Mouse (Mus musculus) lung, postnatal 0 days (tissue): ENCODE measurements around the gene Pde1a. TPM values are rescaled to one million over a fixed set of nuclear protein-coding genes. Genes with fewer than 3 reads are reported as not detected.

Experiments
- ATAC-seq: fragments of 200-750 bp; cut with Nextera tagmentation; 2 replicates; pipeline ENCODE4 v1.8.0; 2017; ENCODE audit warnings: moderate library complexity
- DNase-seq: peaks from one replicate; pipeline ENCODE4 v3.0.0-alpha.2; 2016; ENCODE audit warnings: low spot score
- H3K27ac ChIP-seq: fragments of 300-500 bp; sonication (generic); 2 replicates; pipeline ENCODE4 v1.5.1; 2014; ENCODE audit warnings: antibody characterized with exemption, mild to moderate bottlenecking, low read length, mixed read lengths
- H3K27me3 ChIP-seq: fragments of 300-500 bp; sonication (generic); replicated peaks from 2 replicates; pipeline ENCODE4 v1.6.1; 2014; ENCODE audit warnings: low read length, mixed read lengths; ENCODE audit not compliant: insufficient read depth
- H3K36me3 ChIP-seq: fragments of 300-500 bp; sonication (generic); 2 replicates; pipeline ENCODE4 v1.6.1; 2014; ENCODE audit warnings: low read length, mixed read lengths; ENCODE audit not compliant: insufficient read depth
- H3K4me1 ChIP-seq: fragments of 300-500 bp; sonication (generic); 2 replicates; pipeline ENCODE4 v1.6.1; 2014; ENCODE audit warnings: antibody characterized with exemption, low read depth, low read length, mixed read lengths; ENCODE audit not compliant: insufficient read depth
- H3K4me2 ChIP-seq: fragments of 300-500 bp; sonication (generic); replicated peaks from 2 replicates; pipeline ENCODE4 v1.6.1; 2014; ENCODE audit warnings: low read depth, mild to moderate bottlenecking, low read length, moderate library complexity, mixed read lengths
- H3K4me3 ChIP-seq: fragments of 300-500 bp; sonication (generic); 2 replicates; pipeline ENCODE4 v1.5.1; 2014; ENCODE audit warnings: low read depth, low read length
- H3K9ac ChIP-seq: fragments of 300-500 bp; sonication (generic); replicated peaks from 2 replicates; pipeline ENCODE4 v1.6.1; 2014; ENCODE audit warnings: low read depth, mild to moderate bottlenecking
- H3K9me3 ChIP-seq: fragments of 300-500 bp; sonication (generic); 2 replicates; pipeline ENCODE4 v1.6.1; 2016; ENCODE audit warnings: low read length, mixed read lengths
- CTCF ChIP-seq: IDR thresholded peaks from 2 replicates; pipeline ENCODE4 v1.5.1; 2016; ENCODE audit warnings: antibody characterized with exemption, mild to moderate bottlenecking
- EP300 ChIP-seq: IDR thresholded peaks from 2 replicates; pipeline ENCODE4 v1.6.1; 2016; ENCODE audit warnings: antibody characterized with exemption, mild to moderate bottlenecking, control low read depth
- WGBS: fragments of 180-500 bp; shearing (Covaris S2); extraction: QIAGEN DNeasy Blood & Tissue Kit; methylation state at CpG from one replicate; pipeline ENCODE4 v1.1.7; 2014; 5-methylcytosine and 5-hydroxymethylcytosine counted together
- polyA plus RNA-seq: library from polyadenylated mRNA; unstranded; fragments of >200 nt; fragmentation: Nextera tagmentation; extraction: Ambion mirVana; gene quantifications from 2 replicates; pipeline ENCODE4 v1.2.1, GENCODE M21; 2015

Pde1a gene
- polyA plus RNA-seq, 1 experiment from 2014 or later = 13.5 TPM

GRCm38 (mm10) chr2:79998460-79998859, 130.8 kb downstream of the Pde1a start:
- TF ChIP-seq CTCF = no peak
- TF ChIP-seq EP300 = no peak
- Histone ChIP-seq H3K4me3 (no peak overlapping the region), H3K27ac (no peak overlapping the region), H3K9me3 (no peaks in the 10 kb centered on the region), H3K4me2 (no peak overlapping the region), H3K4me1 (no peaks in the 10 kb centered on the region), H3K9ac (no peak overlapping the region), H3K27me3 (no peaks in the 10 kb centered on the region), H3K36me3 (no peaks in the 10 kb centered on the region)
- DNase-seq (peak; percentile 17), ATAC-seq (no peak)
- 56% methylated on average over 2 of the region's 2 CpGs for WGBS

GRCm38 (mm10) chr2:79991642-79992041, 137.6 kb downstream of the Pde1a start:
- H3K4me1 ChIP-seq = no peaks in the 10 kb centered on the region
- DNase-seq (no peak), ATAC-seq (no peak)
- no peaks in the 10 kb centered on the region for H3K9me3 ChIP-seq
- H3K27me3 ChIP-seq = no peaks in the 10 kb centered on the region
- no peak overlapping the region for H3K4me3 ChIP-seq
- WGBS = 58% methylated on average over 6 of the region's 6 CpGs
- H3K27ac ChIP-seq = no peak overlapping the region
- H3K9ac ChIP-seq = no peak overlapping the region
- H3K4me2 ChIP-seq = no peak overlapping the region
- H3K36me3 ChIP-seq = no peaks in the 10 kb centered on the region
- no peak for TF ChIP-seq EP300
- TF ChIP-seq CTCF = no peak

GRCm38 (mm10) chr2:79983778-79984177, 145.5 kb downstream of the Pde1a start:
- H3K4me2 ChIP-seq = 0 out of 2 replicates have a peak overlapping the region, but pooled peaks have one; percentile 2
- no peaks in the 10 kb centered on the region for H3K36me3 ChIP-seq
- no peaks in the 10 kb centered on the region for H3K9me3 ChIP-seq
- DNase-seq = no peak
- no peak overlapping the region for H3K4me3 ChIP-seq
- TF ChIP-seq EP300 (no peak), CTCF (no peak)
- no peak for ATAC-seq
- no peaks in the 10 kb centered on the region for H3K4me1 ChIP-seq
- no peak overlapping the region for H3K27ac ChIP-seq
- no peaks in the 10 kb centered on the region for H3K27me3 ChIP-seq
- WGBS = 40% methylated on average over 4 of the region's 4 CpGs
- H3K9ac ChIP-seq = no peak overlapping the region

GRCm38 (mm10) chr2:79983222-79983632, 146.0 kb downstream of the Pde1a start:
- Histone ChIP-seq H3K9me3 (no peaks in the 10 kb centered on the region), H3K9ac (no peak overlapping the region), H3K4me3 (no peak overlapping the region), H3K27me3 (no peaks in the 10 kb centered on the region), H3K36me3 (no peaks in the 10 kb centered on the region), H3K4me1 (no peaks in the 10 kb centered on the region), H3K4me2 (0 out of 2 replicates have a peak overlapping the region, but pooled peaks have one; percentile 14), H3K27ac (no peak overlapping the region)
- TF ChIP-seq EP300 = no peak
- TF ChIP-seq CTCF = no peak
- peak; percentile 79 for ATAC-seq
- peak; percentile 58 for DNase-seq
- WGBS = 41% methylated on average over 9 of the region's 9 CpGs

GRCm38 (mm10) chr2:79981781-79982180, 147.5 kb downstream of the Pde1a start:
- Histone ChIP-seq H3K9me3 (no peaks in the 10 kb centered on the region), H3K27ac (no peak overlapping the region), H3K4me3 (no peak overlapping the region), H3K27me3 (no peaks in the 10 kb centered on the region), H3K36me3 (no peaks in the 10 kb centered on the region), H3K4me1 (no peaks in the 10 kb centered on the region), H3K4me2 (no peak overlapping the region), H3K9ac (no peak overlapping the region)
- WGBS = 94% methylated on average over 3 of the region's 3 CpGs
- no peak for TF ChIP-seq EP300
- TF ChIP-seq CTCF = no peak
- DNase-seq = no peak
- no peak for ATAC-seq

- WGBS = 67% methylated on average over 1 of the region's 1 CpGs
- H3K9me3 ChIP-seq = no peaks in the 10 kb centered on the region
- no peaks in the 10 kb centered on the region for H3K4me1 ChIP-seq
- ATAC-seq (no peak), DNase-seq (no peak)
- no peak overlapping the region for H3K9ac ChIP-seq
- H3K36me3 ChIP-seq = no peaks in the 10 kb centered on the region
- H3K27ac ChIP-seq = no peak overlapping the region
- no peaks in the 10 kb centered on the region for H3K27me3 ChIP-seq
- no peak overlapping the region for H3K4me2 ChIP-seq
- H3K4me3 ChIP-seq = no peak overlapping the region
- TF ChIP-seq EP300 (no peak), CTCF (no peak)
Measured at GRCm38 (mm10) chr2:79978992-79979391, 150.3 kb downstream of the Pde1a start.

- TF ChIP-seq CTCF = no peak
- Histone ChIP-seq H3K9ac (no peak overlapping the region), H3K4me1 (no peaks in the 10 kb centered on the region), H3K4me2 (no peak overlapping the region), H3K27ac (no peak overlapping the region), H3K4me3 (no peak overlapping the region), H3K27me3 (no peaks in the 10 kb centered on the region), H3K36me3 (no peaks in the 10 kb centered on the region), H3K9me3 (no peaks in the 10 kb centered on the region)
- DNase-seq (no peak), ATAC-seq (no peak)
- 53% methylated on average over 5 of the region's 5 CpGs for WGBS
Measured at GRCm38 (mm10) chr2:79977259-79977658, 152.0 kb downstream of the Pde1a start.
